Mouse (Mus musculus) R1 (cell line): ENCODE data around the gene Trp53tg5.
A peak's percentile ranks its signal among the peaks of the same experiment; 100 is the strongest.

Source experiments
- DNase-seq: peaks from one replicate; pipeline ENCODE4 v3.0.0-alpha.2; 2018; ENCODE audit warnings: low read depth, low spot score

The Trp53tg5 gene

GRCm38 (mm10) chr2:164473624-164474023 is at the start of gene Trp53tg5:
Trp53tg5 (minus strand) TSS chr2:164473724.
- DNase-seq: no peak

DNA sequence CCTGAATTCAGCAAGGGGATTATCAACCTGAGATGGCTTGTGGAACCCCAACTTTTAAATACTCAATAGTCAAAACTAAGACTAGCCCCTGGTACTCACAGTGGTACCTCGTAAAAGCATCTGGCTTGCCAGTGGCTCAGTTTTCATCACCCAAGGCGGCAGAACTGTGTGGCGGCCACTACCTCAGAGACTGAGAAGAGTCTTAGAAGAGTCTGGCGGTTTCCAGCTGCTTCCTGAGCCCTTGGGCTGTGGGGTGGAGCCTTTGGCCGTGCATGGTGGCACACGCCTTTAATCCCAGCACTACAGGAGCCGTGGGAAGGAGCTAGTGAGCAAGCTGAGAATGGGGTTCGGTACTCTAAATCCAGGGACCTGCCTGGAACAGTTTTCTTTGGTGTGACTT is 48.8 kb upstream of the Trp53tg5 start:
- DNase-seq: no peak

DNA sequence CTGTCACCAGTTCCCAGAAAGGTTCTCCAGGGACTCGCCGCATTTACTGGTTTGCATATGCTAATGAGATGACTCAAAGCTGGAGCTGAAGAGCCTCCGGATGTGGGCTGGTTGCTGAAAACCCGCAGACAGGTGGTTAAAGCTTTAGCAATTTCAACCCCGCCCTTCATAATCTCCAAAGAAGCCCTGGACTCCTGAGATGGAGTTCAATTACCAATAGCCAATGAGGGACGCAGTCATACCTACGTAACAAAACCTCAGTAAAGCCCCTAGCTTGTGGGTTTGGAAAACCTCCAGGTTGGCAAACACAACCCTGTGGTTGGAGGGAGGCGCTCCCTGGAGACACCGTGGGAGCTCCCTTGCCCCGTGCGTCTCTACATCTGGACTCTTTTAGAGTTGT is 48.3 kb upstream of the Trp53tg5 start:
- DNase-seq: peak; percentile 94

GRCm38 (mm10) chr2:164520782-164521181 is 47.3 kb upstream of the Trp53tg5 start:
- peak; percentile 61 for DNase-seq

GRCm38 (mm10) chr2:164519171-164519526 is 45.6 kb upstream of the Trp53tg5 start:
- no peak for DNase-seq

DNA sequence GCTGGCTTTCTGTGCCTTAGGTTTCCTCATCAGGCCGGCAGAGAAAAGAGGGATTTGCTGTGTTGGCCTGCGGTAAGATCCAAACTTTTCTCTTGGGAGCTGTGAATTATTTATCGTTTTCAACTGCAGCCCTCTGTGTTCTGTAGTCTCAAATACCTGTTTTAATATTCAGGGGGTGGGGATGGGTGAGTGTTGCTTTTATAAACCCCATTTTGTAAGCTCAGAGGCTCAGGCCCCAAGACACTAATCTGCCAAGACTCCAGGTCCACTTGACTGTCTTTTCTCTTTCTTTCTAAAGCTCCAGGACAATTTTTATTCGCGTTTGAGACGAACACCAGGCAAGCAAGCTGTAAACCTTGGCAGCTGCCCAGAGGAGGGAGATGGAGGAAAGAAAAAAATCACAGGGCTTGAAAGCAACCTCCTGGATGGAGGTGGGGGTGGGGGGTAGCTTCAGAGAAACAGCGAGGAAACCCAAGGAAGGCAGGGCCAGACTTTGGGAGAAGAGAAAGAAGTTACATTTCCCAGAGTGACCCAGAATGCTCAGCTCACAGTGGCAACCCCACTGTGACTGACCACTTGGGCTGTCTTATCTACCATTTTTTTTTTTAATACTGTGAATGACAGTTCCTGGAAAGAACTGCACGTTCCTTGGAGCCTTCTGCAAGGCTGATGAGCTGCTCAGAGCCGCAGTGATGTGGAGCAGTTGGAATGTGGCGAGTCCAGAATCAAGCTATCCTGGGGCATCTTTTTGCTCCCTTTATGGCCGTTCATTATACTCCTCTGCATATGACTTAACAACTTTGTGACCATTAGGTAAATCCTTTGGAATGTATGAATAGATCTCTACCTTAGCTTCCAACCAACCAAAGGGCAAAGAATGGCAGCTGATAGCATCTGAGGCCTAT is 45.0 kb upstream of the Trp53tg5 start:
- no peak for DNase-seq

GRCm38 (mm10) chr2:164517485-164518221 is 44.1 kb upstream of the Trp53tg5 start:
- peak; percentile 85 for DNase-seq

GRCm38 (mm10) chr2:164516592-164516991 is 43.1 kb upstream of the Trp53tg5 start:
- no peak for DNase-seq

DNA sequence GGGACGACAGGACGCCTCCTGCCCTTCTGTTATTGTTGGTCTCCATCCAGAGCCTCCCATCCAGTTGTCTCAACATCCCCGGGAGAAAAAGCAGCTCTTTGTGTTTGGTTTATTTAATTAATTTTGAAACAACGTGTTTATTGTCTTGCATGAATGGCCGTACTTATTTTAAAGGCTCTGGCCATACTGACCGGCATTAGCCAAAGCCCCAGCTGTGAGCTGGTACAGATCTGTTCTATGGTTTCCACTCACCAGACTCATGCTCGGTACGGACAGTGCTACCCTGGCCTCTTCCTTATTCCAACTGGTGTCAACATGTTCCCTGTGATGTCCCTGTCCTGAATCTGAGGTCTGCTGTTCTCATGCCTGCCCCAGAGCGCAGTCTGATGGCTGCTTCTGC is 42.4 kb upstream of the Trp53tg5 start:
- DNase-seq: no peak

- DNase-seq: no peak
Measured at GRCm38 (mm10) chr2:164514916-164515315, 41.4 kb upstream of the Trp53tg5 start.

DNA sequence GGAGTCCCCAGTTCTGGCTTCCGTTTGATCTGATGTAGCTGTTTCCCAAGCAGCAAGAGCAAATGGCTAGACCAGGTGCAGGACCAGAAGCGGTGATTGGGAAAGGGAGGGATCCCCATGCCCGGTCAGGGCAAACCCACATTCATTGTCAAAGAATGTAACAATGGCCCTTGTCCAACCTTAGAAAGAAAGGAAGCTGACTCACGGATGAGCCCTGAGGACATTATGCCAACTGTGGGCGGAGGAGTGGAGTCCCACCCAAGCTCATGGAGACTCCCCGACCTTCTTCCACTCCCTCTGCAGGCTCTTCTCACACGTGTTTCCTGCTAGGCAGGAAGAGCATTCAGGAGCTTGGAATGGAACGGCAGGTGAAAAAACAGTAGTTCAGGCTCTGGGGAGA is 39.9 kb upstream of the Trp53tg5 start:
- DNase-seq: no peak

- no peak for DNase-seq
Measured at GRCm38 (mm10) chr2:164512121-164512909, 38.8 kb upstream of the Trp53tg5 start.

DNA sequence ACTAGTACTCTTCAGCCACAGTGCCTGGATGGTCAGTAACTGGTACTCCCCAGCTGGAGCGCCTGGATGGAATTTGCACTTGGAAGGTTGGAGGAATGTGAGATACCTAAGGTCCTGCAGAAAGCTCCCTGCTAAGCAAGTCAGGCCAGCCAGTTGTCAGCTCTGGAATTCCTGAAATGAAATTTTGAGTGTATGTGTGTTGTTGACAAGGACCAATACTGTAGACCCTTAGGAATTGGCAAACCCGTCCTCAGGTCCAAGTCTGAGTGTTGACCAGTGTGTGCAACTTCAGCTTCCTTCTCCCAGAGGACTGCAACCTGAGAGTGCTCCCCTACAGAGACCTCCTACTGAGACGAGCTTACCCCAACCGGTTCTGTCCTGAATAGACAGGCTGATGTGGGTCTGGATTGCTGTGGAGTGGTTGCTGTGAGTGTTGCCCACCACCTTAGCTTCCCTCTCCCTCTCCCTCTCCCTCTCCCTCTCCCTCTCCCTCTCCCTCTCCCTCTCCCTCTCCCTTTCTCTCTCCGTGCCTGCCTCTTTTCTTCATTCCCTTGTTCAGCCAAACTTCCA is 37.2 kb upstream of the Trp53tg5 start:
- DNase-seq: no peak

GRCm38 (mm10) chr2:164507811-164508210 is 34.3 kb upstream of the Trp53tg5 start:
- DNase-seq: peak; percentile 67

GRCm38 (mm10) chr2:164505619-164506347 is 32.3 kb upstream of the Trp53tg5 start:
- DNase-seq: no peak

DNA sequence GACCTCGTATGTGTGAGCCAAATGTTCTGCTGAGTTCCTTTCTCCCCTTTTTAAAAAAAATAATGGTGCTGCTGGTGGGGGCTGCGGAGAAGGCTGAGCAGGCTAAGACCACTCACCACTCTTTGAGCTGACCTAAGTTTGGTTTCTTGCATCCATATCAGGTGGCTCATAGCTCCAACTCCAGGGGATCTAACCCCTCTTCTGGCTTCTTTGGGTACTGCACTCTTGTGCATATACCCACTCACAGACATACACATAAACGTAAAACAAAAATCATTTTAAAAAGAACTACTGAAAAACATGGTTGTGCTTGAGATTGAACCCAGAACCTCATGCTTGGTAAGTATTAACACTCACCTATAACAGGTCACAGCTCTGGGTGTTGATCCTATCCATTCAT is 31.4 kb upstream of the Trp53tg5 start:
- no peak for DNase-seq

DNA sequence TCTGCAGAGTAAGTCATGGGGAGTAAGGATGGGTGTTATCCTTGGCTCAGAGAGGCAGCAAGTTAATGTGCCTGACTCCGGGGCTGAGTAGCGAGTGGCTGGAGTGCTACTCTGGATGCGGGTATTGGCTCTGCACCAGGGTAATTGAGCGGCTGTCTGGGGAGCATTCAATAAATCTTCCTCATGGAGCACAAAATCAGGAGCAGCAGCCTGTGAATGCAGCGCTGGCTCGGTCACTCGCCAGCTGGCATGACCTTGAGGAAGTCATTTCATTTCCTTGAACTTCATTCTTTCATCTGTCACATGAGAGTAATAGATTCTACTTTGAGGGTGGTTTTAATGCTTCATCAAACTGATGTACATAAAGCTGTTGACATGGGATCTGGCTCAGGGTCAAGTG is 27.0 kb upstream of the Trp53tg5 start:
- no peak for DNase-seq

DNA sequence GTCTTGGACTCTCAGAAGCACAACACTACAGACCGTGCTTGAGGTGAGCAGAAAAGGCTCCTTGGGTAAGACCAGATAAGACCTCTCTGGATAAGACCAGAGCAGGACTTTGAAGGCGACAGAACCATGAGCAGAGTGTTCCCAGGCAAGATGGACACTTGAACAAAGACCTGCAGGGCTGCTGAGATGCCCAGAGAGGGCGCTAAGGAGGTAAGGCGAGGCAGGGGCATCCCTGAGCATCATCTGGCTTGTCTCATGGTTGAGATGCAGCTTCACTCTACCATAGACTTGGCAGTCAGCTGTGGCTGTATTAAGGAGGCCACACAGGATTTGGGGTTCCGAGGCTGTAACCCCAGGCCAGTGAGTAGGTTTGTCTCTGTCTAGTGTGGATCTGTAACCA is 25.8 kb upstream of the Trp53tg5 start:
- DNase-seq: no peak

GRCm38 (mm10) chr2:164497691-164498268 is 24.3 kb upstream of the Trp53tg5 start:
- no peak for DNase-seq

DNA sequence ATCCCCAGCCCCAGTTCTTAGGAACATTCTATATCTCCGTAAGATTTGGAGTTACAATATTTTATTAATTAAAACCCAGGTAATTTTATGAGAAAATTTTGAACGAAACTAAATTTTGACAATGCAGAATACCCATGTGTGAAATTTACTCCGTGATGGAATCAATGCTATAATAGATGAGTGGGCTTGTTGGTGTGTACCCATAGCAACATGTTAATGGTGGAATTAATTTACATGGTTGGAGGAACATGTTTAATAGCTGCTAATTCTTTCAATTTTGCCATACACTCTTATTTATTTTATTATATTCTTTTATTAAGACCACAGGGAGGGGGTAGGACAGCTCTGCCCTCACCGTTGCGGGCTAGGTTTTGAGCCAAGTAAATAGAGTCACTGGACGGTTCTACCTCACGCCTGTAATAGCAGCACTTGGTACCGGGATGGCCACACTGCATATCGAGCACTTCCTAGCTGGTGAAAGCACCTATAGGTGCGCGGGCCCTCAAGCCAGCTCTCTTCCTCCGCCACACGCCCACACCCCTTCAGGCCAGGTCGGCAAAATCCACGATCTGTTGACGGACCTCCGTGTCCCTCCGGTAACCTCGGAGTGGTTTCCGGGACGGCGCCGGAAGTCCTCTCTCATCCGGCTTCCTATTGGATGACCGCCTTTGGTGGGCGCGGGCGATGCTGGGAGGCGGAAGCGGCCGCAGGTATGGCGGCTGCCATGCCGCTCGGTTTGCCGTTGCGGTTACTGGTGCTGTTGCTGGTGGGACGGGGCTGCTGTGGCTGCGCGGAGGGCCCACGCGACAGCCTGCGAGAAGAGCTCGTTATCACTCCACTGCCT is 23.5 kb upstream of the Trp53tg5 start, which contains the start of gene Pigt:
TSS of gene Pigt (plus strand) at position 674 of the 844 bp plus-strand sequence.
- DNase-seq: peak; percentile 87
